Mouse (Mus musculus) liver, embryonic 16.5 days (tissue): Measurements from ENCODE around the gene Ulk4. TPM values are rescaled to one million over a fixed set of nuclear protein-coding genes. Genes with fewer than 3 reads are reported as not detected.
"Not testable (repeated sequence)": the region's sequence is repeated elsewhere in the genome, so short reads cannot be mapped to it uniquely, and the experiment has no call there.

Source experiments
- ATAC-seq: fragments of 200-750 bp; cut with Nextera tagmentation; 2 replicates; pipeline ENCODE4 v1.8.0; 2017; ENCODE audit warnings: low read depth, mild to moderate bottlenecking, moderate number of reproducible peaks, moderate library complexity
- H3K27ac ChIP-seq: fragments of 300-500 bp; sonication (generic); 2 replicates; pipeline ENCODE4 v1.5.1; 2014; ENCODE audit warnings: mild to moderate bottlenecking, low read length
- H3K27me3 ChIP-seq: fragments of 300-500 bp; sonication (generic); 2 replicates; pipeline ENCODE4 v1.6.1; 2014; ENCODE audit warnings: low read depth, low read length, mixed read lengths; ENCODE audit not compliant: control insufficient read depth, insufficient read depth
- H3K36me3 ChIP-seq: fragments of 300-500 bp; sonication (generic); 2 replicates; pipeline ENCODE4 v1.6.1; 2014; ENCODE audit warnings: mild to moderate bottlenecking; ENCODE audit not compliant: control insufficient read depth, insufficient read depth
- H3K4me1 ChIP-seq: fragments of 300-500 bp; sonication (generic); 2 replicates; pipeline ENCODE4 v1.6.1; 2014; ENCODE audit warnings: low read depth, low read length, mixed read lengths; ENCODE audit not compliant: control insufficient read depth
- H3K4me2 ChIP-seq: fragments of 300-500 bp; sonication (generic); 2 replicates; pipeline ENCODE4 v1.6.1; 2014; ENCODE audit warnings: low read depth, low read length, mixed read lengths
- H3K4me3 ChIP-seq: fragments of 300-500 bp; sonication (generic); 2 replicates; pipeline ENCODE4 v1.5.1; 2014; ENCODE audit warnings: low read depth, mild to moderate bottlenecking, low read length
- H3K9ac ChIP-seq: fragments of 300-500 bp; sonication (generic); 2 replicates; pipeline ENCODE4 v1.6.1; 2014; ENCODE audit warnings: low read depth, low read length
- H3K9me3 ChIP-seq: fragments of 300-500 bp; sonication (generic); replicated peaks from 2 replicates; pipeline ENCODE4 v1.6.1; 2016; ENCODE audit warnings: low read length; ENCODE audit not compliant: control insufficient read depth
- WGBS: fragments of 180-500 bp; shearing (Covaris S2); extraction: QIAGEN DNeasy Blood & Tissue Kit; methylation state at CpG from one replicate; pipeline ENCODE4 v1.1.7; 2014; ENCODE audit not compliant: insufficient replicate concordance; 5-methylcytosine and 5-hydroxymethylcytosine counted together
- polyA plus RNA-seq: library from polyadenylated mRNA; unstranded; fragments of >200 nt; fragmentation: Nextera tagmentation; extraction: Ambion mirVana; gene quantifications from 2 replicates; pipeline ENCODE4 v1.2.1, GENCODE M21; 2015

Ulk4 gene
- polyA plus RNA-seq, 1 experiment from 2014 or later = 30.8 TPM

DNA sequence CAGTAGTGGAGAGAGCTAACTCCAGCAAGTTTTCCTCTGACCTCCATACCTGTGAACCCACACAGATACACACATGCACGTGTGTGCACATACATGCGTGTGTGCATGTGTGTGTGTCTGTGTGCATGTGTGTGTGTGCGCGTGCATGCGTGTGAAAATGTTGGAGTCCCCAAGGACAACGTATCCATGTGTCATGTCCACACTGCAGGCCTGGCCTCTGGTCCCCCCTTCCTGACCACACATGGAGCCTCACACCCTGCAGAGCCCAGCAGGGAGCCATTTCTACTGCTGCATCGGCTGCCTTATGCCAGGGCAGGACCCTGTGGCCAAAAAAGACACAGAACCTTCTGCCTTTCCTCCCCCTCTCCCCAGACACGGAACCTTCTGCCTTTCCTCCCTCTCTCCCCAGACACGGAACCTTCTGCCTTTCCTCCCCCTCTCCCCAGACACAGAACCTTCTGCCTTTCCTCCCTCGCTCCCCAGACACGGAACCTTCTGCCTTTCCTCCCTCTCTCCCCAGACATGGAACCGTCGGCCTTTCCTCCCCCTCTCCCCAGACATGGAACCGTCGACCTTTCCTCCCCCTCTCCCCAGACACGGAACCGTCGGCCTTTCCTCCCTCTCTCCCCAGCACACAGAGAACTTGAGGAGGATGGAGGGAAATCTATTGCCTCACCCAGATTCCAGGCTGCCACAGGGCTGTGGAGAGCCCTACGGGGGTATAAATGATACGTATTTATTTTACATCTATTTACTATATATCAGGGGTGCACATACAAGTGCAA lies 60.3 kb downstream of the Ulk4 start:
- WGBS = 66% methylated on average over 20 of the region's 20 CpGs
- Histone ChIP-seq H3K4me2 (no peak overlapping the region), H3K9me3 (no peaks in the 10 kb centered on the region), H3K27ac (no peak overlapping the region), H3K4me3 (no peak overlapping the region), H3K36me3 (no peaks in the 10 kb centered on the region), H3K27me3 (no peaks in the 10 kb centered on the region), H3K4me1 (no peaks in the 10 kb centered on the region), H3K9ac (no peak overlapping the region)
- no peak for ATAC-seq

DNA sequence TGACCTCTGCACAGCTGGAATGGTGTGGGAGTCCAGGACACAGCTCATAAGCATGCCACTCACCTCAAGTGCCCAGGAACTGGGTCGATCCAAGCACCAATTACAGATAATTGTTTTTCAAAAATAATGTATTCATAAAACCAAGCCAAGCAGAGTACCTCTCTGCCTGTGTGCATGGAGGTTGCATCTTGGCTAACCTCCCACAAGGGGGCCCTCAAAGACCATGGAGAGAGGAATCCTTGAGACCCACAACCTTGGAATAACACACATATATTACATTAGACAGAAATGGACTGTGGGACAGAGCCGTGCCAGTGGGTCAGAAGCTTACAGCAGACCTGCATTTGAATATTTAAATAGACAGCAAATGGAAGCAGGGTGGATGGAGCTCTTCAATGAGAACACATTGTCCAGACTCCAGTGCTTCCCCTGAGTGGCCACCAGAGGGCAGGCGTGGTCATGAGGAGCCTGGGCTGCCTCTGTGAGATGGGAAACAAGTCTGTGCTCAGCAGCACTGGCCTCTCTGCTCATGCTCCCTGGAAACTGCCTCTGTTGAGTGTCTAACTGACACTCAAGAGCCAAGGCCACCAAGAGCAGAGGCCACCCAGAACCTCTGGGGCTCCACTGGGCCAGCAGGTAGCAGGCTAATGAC lies 61.5 kb downstream of the Ulk4 start:
- Histone ChIP-seq H3K27me3 (no peaks in the 10 kb centered on the region), H3K9me3 (no peaks in the 10 kb centered on the region), H3K36me3 (no peaks in the 10 kb centered on the region), H3K4me2 (no peak overlapping the region), H3K9ac (no peak overlapping the region), H3K27ac (no peak overlapping the region), H3K4me1 (no peaks in the 10 kb centered on the region), H3K4me3 (no peak overlapping the region)
- no peak for ATAC-seq
- 25% methylated on average over 3 of the region's 3 CpGs for WGBS

DNA sequence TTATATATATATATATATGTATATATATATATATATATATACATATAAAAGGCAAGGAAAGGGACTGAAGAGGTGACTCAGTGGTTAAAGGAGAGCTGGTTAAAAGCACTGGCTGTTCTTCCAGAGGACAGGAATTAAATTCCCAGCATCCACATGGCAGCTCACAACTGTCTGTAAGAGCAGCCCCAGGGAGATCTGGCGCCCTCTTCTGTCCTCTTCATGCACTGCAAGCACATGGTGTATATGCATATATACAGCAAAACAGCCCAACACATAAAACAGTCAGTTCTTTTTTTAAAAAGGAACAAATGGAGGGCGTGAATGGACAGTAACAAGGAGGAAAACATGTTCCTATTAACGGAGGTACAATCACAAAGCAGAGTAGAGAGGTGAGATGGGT lies 64.7 kb downstream of the Ulk4 start:
- Histone ChIP-seq H3K27me3 (no peaks in the 10 kb centered on the region), H3K9ac (no peak overlapping the region), H3K36me3 (no peaks in the 10 kb centered on the region), H3K27ac (no peak overlapping the region), H3K4me1 (no peaks in the 10 kb centered on the region), H3K9me3 (no peaks in the 10 kb centered on the region; the same call in 1 of the 2 replicates), H3K4me3 (no peak overlapping the region), H3K4me2 (no peak overlapping the region)
- no peak for ATAC-seq
- 38% methylated on average over 3 of the region's 3 CpGs for WGBS

DNA sequence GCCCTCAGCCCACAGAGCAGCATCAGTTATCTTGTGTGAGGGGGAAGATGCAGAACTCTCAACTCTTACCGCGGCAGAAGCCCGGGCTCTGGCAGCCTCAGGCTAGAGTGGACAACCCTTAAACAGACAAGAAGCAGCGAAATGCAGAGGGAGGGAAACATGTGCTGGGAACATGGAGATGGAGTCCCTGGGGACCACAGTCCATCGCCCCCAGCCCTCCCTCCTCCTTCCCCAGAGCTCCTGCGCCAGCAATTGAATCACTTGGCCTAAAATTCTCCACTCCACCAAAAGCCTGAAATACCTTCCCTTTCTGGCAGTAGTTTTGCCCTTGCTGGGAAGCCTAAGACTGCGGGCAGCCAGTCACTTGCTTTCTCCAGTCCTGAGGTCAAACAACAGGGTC lies 72.0 kb downstream of the Ulk4 start:
- no peak overlapping the region for H3K4me2 ChIP-seq
- no peaks in the 10 kb centered on the region for H3K27me3 ChIP-seq
- 67% methylated on average over 7 of the region's 7 CpGs for WGBS
- H3K9ac ChIP-seq = no peak overlapping the region
- H3K9me3 ChIP-seq = no peaks in the 10 kb centered on the region; the same call in 1 of the 2 replicates
- no peak for ATAC-seq
- no peak overlapping the region for H3K27ac ChIP-seq
- H3K4me1 ChIP-seq = no peaks in the 10 kb centered on the region
- H3K36me3 ChIP-seq = no peaks in the 10 kb centered on the region
- H3K4me3 ChIP-seq = no peak overlapping the region

DNA sequence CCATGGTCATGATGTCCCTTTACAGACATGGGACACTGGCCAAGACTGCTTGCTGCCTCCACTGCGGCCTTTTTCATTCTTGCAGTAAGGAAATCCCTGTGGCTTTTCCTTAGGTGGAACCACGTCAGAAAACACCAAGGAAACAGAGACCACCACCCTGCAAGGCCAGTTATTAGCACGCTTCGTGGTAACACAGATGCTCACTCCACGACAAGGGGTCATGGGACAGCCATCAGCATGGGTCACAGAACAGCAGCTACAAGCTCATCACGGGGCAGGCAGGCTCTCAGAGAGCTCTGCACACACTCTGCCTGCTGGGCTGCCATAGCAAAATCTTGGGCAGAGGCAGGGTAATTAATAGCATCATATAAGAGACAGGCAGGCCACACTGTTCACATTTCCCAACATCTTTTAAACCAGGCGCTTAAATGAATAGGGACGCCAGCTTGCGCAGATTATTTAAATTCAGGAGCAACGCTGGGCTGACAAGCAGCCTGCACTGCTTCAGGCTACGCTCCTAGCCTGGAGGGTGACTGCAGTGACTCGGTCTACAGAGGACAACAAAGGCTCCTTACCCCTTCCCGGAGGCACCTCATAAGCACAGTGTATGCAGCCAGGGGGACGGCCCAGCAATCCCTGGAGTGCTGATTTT lies 72.7 kb downstream of the Ulk4 start:
- ATAC-seq = no peak
- H3K4me2 ChIP-seq = no peak overlapping the region
- H3K27ac ChIP-seq = no peak overlapping the region
- WGBS = 68% methylated on average over 14 of the region's 14 CpGs
- H3K4me3 ChIP-seq = no peak overlapping the region
- no peaks in the 10 kb centered on the region for H3K27me3 ChIP-seq
- H3K4me1 ChIP-seq = no peaks in the 10 kb centered on the region
- no peaks in the 10 kb centered on the region for H3K36me3 ChIP-seq
- H3K9me3 ChIP-seq = no peaks in the 10 kb centered on the region; the same call in 1 of the 2 replicates
- H3K9ac ChIP-seq = no peak overlapping the region

DNA sequence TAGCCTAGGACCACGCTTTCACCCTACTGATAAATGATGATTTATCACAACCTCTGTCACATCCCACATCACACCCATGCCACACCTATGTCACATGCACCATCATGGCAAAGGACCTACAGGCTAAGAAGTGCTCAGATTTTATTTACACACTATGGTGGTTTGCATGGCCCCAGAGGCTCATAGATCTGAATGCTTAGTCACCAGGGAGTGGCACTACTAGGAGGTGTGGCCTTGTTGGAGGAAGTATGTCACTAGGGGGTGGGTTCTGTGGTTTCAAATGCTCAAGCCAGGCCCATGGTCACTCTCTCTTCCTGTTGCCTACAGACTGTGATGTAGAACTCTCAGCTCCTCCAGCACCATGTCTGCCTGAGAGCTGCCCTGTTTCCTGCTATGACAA lies 73.3 kb downstream of the Ulk4 start:
- Histone ChIP-seq H3K27me3 (no peaks in the 10 kb centered on the region), H3K4me2 (no peak overlapping the region), H3K4me3 (no peak overlapping the region), H3K27ac (no peak overlapping the region), H3K4me1 (no peaks in the 10 kb centered on the region), H3K9ac (no peak overlapping the region), H3K9me3 (no peaks in the 10 kb centered on the region; the same call in 1 of the 2 replicates), H3K36me3 (no peaks in the 10 kb centered on the region)
- ATAC-seq = no peak
- 63% methylated on average over 1 of the region's 1 CpGs for WGBS

DNA sequence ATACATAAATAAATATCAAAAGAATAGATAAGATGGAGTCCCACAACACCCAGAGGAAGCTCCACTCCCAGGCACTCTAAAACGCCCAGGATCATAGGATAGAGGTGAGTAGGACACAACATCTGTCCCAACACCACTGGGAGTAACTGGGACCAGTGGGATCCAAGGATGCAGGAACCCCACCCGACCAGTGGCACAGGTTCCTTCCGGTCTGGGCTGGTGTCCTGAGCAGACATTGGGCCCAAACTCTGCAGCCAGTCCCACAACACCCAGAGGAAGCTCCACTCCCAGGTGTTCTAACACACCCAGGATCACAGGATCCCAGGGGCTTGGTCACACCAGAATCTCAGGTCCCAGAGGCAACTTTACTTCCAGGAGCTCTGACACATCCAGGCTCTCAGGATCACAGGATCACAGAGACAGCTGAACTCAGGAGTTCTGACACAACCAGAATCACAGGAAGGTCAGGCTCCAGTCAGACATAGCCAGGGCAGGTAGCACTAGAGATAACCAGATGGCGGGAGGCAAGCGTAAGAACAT lies 77.8 kb downstream of the Ulk4 start:
- 65% methylated on average over 5 of the region's 5 CpGs for WGBS
- H3K4me1 ChIP-seq, H3K9ac ChIP-seq, H3K27me3 ChIP-seq, H3K36me3 ChIP-seq, H3K4me2 ChIP-seq, H3K4me3 ChIP-seq, H3K27ac ChIP-seq, ATAC-seq, H3K9me3 ChIP-seq: not testable (repeated sequence)

DNA sequence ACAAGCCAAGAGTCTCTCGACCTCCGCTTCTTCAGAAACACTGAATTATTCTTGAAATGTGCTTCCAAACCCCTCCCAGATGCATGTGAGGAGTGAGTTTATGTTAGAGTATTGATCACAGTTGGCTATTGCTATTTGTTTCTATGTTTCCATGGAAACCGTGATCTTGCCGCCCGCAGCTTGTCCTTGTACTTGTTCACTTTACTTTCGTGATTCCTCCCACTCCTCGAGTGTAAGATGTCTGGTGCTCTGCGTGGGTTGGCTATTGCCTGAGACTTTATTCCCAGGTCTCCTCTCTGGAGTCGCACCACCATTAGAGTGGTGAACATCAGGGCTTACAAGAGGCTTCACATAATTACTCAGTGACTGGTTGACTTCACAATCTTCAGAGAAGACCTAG lies 80.5 kb downstream of the Ulk4 start:
- H3K36me3 ChIP-seq = no peaks in the 10 kb centered on the region
- no peak overlapping the region for H3K4me3 ChIP-seq
- no peak overlapping the region for H3K9ac ChIP-seq
- no peak for ATAC-seq
- H3K27ac ChIP-seq = no peak overlapping the region
- H3K4me2 ChIP-seq = no peak overlapping the region
- 76% methylated on average over 9 of the region's 9 CpGs for WGBS
- H3K9me3 ChIP-seq = peaks cover 4% of the 10 kb centered on the region
- no peaks in the 10 kb centered on the region for H3K4me1 ChIP-seq
- no peaks in the 10 kb centered on the region for H3K27me3 ChIP-seq

DNA sequence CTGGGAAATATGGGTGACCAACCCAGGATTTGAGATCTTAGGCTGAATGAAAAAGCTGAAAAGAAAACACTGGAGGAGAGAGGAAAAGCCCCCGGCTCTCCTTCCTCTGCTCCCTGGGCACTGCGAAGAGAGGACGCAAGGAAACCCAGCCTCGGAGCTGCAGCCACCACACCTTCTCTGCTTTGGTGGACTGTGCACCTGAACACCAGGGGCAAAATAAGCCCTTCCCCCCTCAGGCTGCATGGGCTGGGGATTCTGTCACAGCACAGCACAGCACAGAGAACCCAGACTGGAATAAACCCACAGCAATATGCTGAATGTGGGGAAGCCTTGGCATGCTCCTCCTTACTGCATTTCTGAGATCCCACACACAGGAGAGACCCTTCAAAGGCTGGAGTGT lies 81.9 kb downstream of the Ulk4 start:
- Histone ChIP-seq H3K9me3 (peaks cover 4% of the 10 kb centered on the region), H3K9ac (no peak overlapping the region), H3K27me3 (no peaks in the 10 kb centered on the region), H3K27ac (no peak overlapping the region), H3K4me1 (no peaks in the 10 kb centered on the region), H3K4me2 (no peak overlapping the region), H3K4me3 (no peak overlapping the region), H3K36me3 (no peaks in the 10 kb centered on the region)
- no peak for ATAC-seq
- WGBS = 68% methylated on average over 4 of the region's 4 CpGs
